Mouse (Mus musculus) forebrain, embryonic 16.5 days (tissue): ENCODE measurements around the gene Gm44. TPM values are rescaled to one million over a fixed set of nuclear protein-coding genes. Genes with fewer than 3 reads are reported as not detected.
"Not testable (repeated sequence)": the region's sequence is repeated elsewhere in the genome, so short reads cannot be mapped to it uniquely, and the experiment has no call there.

Experiments
- ATAC-seq: fragments of 200-750 bp; cut with Nextera tagmentation; 2 replicates; pipeline ENCODE4 v1.8.0; 2017; ENCODE audit warnings: mild to moderate bottlenecking, moderate library complexity
- H3K27ac ChIP-seq: fragments of 300-500 bp; sonication (generic); 2 replicates; pipeline ENCODE4 v1.5.1; 2014; ENCODE audit warnings: low read length, control low read depth
- H3K27me3 ChIP-seq: fragments of 300-500 bp; sonication (generic); replicated peaks from 2 replicates; pipeline ENCODE4 v1.6.1; 2014; ENCODE audit warnings: low read length; ENCODE audit not compliant: control insufficient read depth, insufficient read depth
- H3K36me3 ChIP-seq: fragments of 300-500 bp; sonication (generic); 2 replicates; pipeline ENCODE4 v1.6.1; 2014; ENCODE audit not compliant: control insufficient read depth, insufficient read depth
- H3K4me1 ChIP-seq: fragments of 300-500 bp; sonication (generic); replicated peaks from 2 replicates; pipeline ENCODE4 v1.6.1; 2014; ENCODE audit warnings: low read length; ENCODE audit not compliant: control insufficient read depth, insufficient read depth
- H3K4me2 ChIP-seq: fragments of 300-500 bp; sonication (generic); 2 replicates; pipeline ENCODE4 v1.6.1; 2014; ENCODE audit warnings: mild to moderate bottlenecking, low read length, control low read depth
- H3K4me3 ChIP-seq: fragments of 300-500 bp; sonication (generic); replicated peaks from 2 replicates; pipeline ENCODE4 v1.5.1; 2014; ENCODE audit warnings: mild to moderate bottlenecking, low read length, control low read depth
- H3K9ac ChIP-seq: fragments of 300-500 bp; sonication (generic); replicated peaks from 2 replicates; pipeline ENCODE4 v1.6.1; 2014; ENCODE audit warnings: low read depth, low read length, control low read depth
- H3K9me3 ChIP-seq: fragments of 300-500 bp; sonication (generic); 2 replicates; pipeline ENCODE4 v1.6.1; 2016; ENCODE audit warnings: low read length; ENCODE audit not compliant: control insufficient read depth
- WGBS: fragments of 180-500 bp; shearing (Covaris S2); extraction: QIAGEN DNeasy Blood & Tissue Kit; methylation state at CpG from one replicate; pipeline ENCODE4 v1.1.7; 2014; 5-methylcytosine and 5-hydroxymethylcytosine counted together
- polyA plus RNA-seq: library from polyadenylated mRNA; unstranded; fragments of >200 nt; fragmentation: Nextera tagmentation; extraction: Ambion mirVana; gene quantifications from 2 replicates; pipeline ENCODE4 v1.2.1, GENCODE M21; 2015

Gene Gm44
- not detected in 2 replicates for polyA plus RNA-seq

DNA sequence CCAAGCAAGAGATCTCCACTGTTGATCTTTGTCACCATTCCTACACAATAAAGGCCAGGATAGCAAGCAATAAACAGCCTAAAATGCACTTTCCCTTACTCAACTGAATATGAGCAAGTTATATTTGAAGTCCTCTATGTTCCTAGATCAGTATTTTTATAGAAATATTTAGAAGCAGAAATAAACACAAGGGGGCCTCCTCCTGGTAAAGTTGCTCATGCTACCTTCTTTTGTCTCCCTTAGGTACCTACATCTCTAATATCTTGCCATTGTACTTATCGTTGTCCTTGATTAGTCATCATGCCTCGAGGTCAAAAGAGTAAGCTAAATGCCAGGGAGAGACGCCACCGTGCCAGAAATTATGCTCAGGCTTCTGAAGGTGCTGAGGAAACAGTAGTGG lies at the start of gene Gm44:
Gene Gm44, plus strand, starts transcription at position 301 of the 400 bp plus-strand sequence.
- Histone ChIP-seq H3K36me3 (no peaks in the 10 kb centered on the region), H3K27me3 (no peaks in the 10 kb centered on the region), H3K27ac (no peak within 1 kb of the TSS), H3K4me3 (no peak within 1 kb of the TSS), H3K9ac (no peak within 1 kb of the TSS), H3K4me1 (no peaks in the 10 kb centered on the region), H3K9me3 (no peaks in the 10 kb centered on the region), H3K4me2 (no peak within 1 kb of the TSS)
- WGBS, result 87% methylated on average over 4 of the region's 4 CpGs
- ATAC-seq, result no peak

GRCm38 (mm10) chrX:90927989-90928388 lies 36.0 kb downstream of the Gm44 start:
- Histone ChIP-seq H3K36me3 (no peaks in the 10 kb centered on the region), H3K27me3 (no peaks in the 10 kb centered on the region), H3K4me1 (no peaks in the 10 kb centered on the region), H3K4me3 (no peak overlapping the region), H3K9me3 (no peaks in the 10 kb centered on the region), H3K27ac (no peak overlapping the region), H3K4me2 (no peak overlapping the region), H3K9ac (no peak overlapping the region)
- ATAC-seq, result no peak
- WGBS, result 55% methylated on average over 1 of the region's 1 CpGs

DNA sequence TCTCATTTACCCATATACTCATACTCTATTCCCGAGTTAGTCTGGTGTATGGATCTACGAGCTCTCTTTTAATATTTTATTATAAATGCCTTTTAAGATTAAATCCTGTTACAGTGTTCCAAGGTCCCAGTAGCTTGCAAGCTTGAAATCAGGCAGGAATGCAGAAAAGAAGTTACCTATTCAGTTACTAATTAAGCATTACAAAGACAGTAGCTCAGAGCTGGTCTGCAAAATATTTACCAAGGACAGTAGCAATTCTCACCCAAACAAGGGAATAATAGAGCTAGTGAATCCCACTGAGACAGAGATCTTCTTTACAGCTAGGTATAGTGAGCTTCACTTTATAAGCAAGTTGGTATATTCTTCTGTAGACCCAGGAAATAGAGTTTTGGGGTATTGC lies 46.3 kb downstream of the Gm44 start:
- not testable (repeated sequence) for H3K9me3 ChIP-seq, H3K9ac ChIP-seq, H3K4me3 ChIP-seq, H3K36me3 ChIP-seq, H3K4me2 ChIP-seq, H3K27me3 ChIP-seq, H3K4me1 ChIP-seq, ATAC-seq, H3K27ac ChIP-seq
- WGBS, result 66% methylated on average over 2 of the region's 2 CpGs
